Mouse (Mus musculus): Measurements from ENCODE around the gene Pdgfc. TPM values are rescaled to one million over a fixed set of nuclear protein-coding genes. Genes with fewer than 3 reads are reported as not detected.

The Pdgfc gene
- total RNA-seq, 2 experiments from 2014 or later = not detected

- ATAC-seq (replicated peaks; ENCODE audit: low FRiP score, poor library complexity, severe bottlenecking) = no peak
Measured at GRCm38 (mm10) chr3:81044653-81045343, 8.6 kb downstream of the Pdgfc start.

GRCm38 (mm10) chr3:81045344-81046050 lies 9.3 kb downstream of the Pdgfc start:
- no peak for ATAC-seq (replicated peaks; ENCODE audit: low FRiP score, poor library complexity, severe bottlenecking)

GRCm38 (mm10) chr3:81046652-81047607 lies 10.7 kb downstream of the Pdgfc start:
- no peak for ATAC-seq (replicated peaks; ENCODE audit: low FRiP score, poor library complexity, severe bottlenecking)

GRCm38 (mm10) chr3:81051522-81051921 lies 15.3 kb downstream of the Pdgfc start:
- ATAC-seq (replicated peaks; ENCODE audit: low FRiP score, poor library complexity, severe bottlenecking) = no peak

- ATAC-seq (replicated peaks; ENCODE audit: low FRiP score, poor library complexity, severe bottlenecking) = no peak
Measured at GRCm38 (mm10) chr3:81052422-81052821, 16.2 kb downstream of the Pdgfc start.

- no peak for ATAC-seq (replicated peaks; ENCODE audit: low FRiP score, poor library complexity, severe bottlenecking)
Measured at GRCm38 (mm10) chr3:81054074-81054473, 17.9 kb downstream of the Pdgfc start.

- no peak for ATAC-seq (replicated peaks; ENCODE audit: low FRiP score, poor library complexity, severe bottlenecking)
Measured at GRCm38 (mm10) chr3:81057719-81058118, 21.5 kb downstream of the Pdgfc start.

- no peak for ATAC-seq (replicated peaks; ENCODE audit: low FRiP score, poor library complexity, severe bottlenecking)
Measured at GRCm38 (mm10) chr3:81058527-81059031, 22.4 kb downstream of the Pdgfc start.

GRCm38 (mm10) chr3:81068550-81068949 lies 32.3 kb downstream of the Pdgfc start:
- no peak for ATAC-seq (replicated peaks; ENCODE audit: low FRiP score, poor library complexity, severe bottlenecking)

GRCm38 (mm10) chr3:81101136-81101535 lies 64.9 kb downstream of the Pdgfc start:
- no peak for ATAC-seq (replicated peaks; ENCODE audit: low FRiP score, poor library complexity, severe bottlenecking)

GRCm38 (mm10) chr3:81102158-81102876 lies 66.1 kb downstream of the Pdgfc start:
- no peak for ATAC-seq (replicated peaks; ENCODE audit: low FRiP score, poor library complexity, severe bottlenecking)

- no peak for ATAC-seq (replicated peaks; ENCODE audit: low FRiP score, poor library complexity, severe bottlenecking)
Measured at GRCm38 (mm10) chr3:81102877-81103420, 66.7 kb downstream of the Pdgfc start.

GRCm38 (mm10) chr3:81107515-81107914 lies 71.3 kb downstream of the Pdgfc start:
- ATAC-seq (replicated peaks; ENCODE audit: low FRiP score, poor library complexity, severe bottlenecking) = no peak

GRCm38 (mm10) chr3:81110968-81111367 lies 74.8 kb downstream of the Pdgfc start:
- no peak for ATAC-seq (replicated peaks; ENCODE audit: low FRiP score, poor library complexity, severe bottlenecking)

- ATAC-seq (replicated peaks; ENCODE audit: low FRiP score, poor library complexity, severe bottlenecking) = no peak
Measured at GRCm38 (mm10) chr3:81112892-81113291, 76.7 kb downstream of the Pdgfc start.

- no peak for ATAC-seq (replicated peaks; ENCODE audit: low FRiP score, poor library complexity, severe bottlenecking)
Measured at GRCm38 (mm10) chr3:81120664-81121063, 84.4 kb downstream of the Pdgfc start.

- ATAC-seq (replicated peaks; ENCODE audit: low FRiP score, poor library complexity, severe bottlenecking) = no peak
Measured at GRCm38 (mm10) chr3:81121731-81122130, 85.5 kb downstream of the Pdgfc start.

- ATAC-seq (replicated peaks; ENCODE audit: low FRiP score, poor library complexity, severe bottlenecking) = no peak
Measured at GRCm38 (mm10) chr3:81123461-81123860, 87.2 kb downstream of the Pdgfc start.

- no peak for ATAC-seq (replicated peaks; ENCODE audit: low FRiP score, poor library complexity, severe bottlenecking)
Measured at GRCm38 (mm10) chr3:81127013-81127412, 90.8 kb downstream of the Pdgfc start.
